Mouse (Mus musculus): ENCODE results near the gene Rbmx. TPM values are rescaled to one million over a fixed set of nuclear protein-coding genes. Genes with fewer than 3 reads are reported as not detected.

Gene Rbmx
- polyA plus RNA-seq, 1 experiment from 2014 or later = 52.4 TPM

GRCm38 (mm10) chrX:57393412-57393811, 576 bp upstream of the Rbmx start:
- 17% methylated on average over 7 of the region's 7 CpGs for WGBS
- peak overlapping the region; percentile 59 for H3K4me3 ChIP-seq (ENCODE audit: low read depth, low read length)
- H3K27me3 ChIP-seq (replicated peaks; ENCODE audit: insufficient read depth, low read length) = no peaks in the 10 kb centered on the region
- DNase-seq (ENCODE audit: low spot score) (peak; percentile 10), ATAC-seq (0 out of 2 replicates have a peak, but pooled peaks have one; percentile 16)
- no peaks in the 10 kb centered on the region; the same call in 1 of the 2 replicates for H3K4me1 ChIP-seq (ENCODE audit: insufficient read depth, low read depth, low read length)
- no peak overlapping the region for H3K27ac ChIP-seq (ENCODE audit: low read length)
- TF ChIP-seq EP300 (IDR thresholded peaks at IDR 0.05) (no peak), CTCF (IDR thresholded peaks at IDR 0.05) (no peak)
- H3K4me2 ChIP-seq (replicated peaks; ENCODE audit: low read depth, low read length) = peak overlapping the region; percentile 51
- H3K36me3 ChIP-seq (ENCODE audit: insufficient read depth, low read length) = no peaks in the 10 kb centered on the region
- no peak overlapping the region for H3K9ac ChIP-seq (replicated peaks; ENCODE audit: low read depth)
- H3K9me3 ChIP-seq (ENCODE audit: low read length) = no peaks in the 10 kb centered on the region

GRCm38 (mm10) chrX:57380915-57381314, 11.9 kb downstream of the Rbmx start:
- no peak overlapping the region for H3K4me2 ChIP-seq (replicated peaks; ENCODE audit: low read depth, low read length)
- no peak for ATAC-seq
- no peaks in the 10 kb centered on the region; the same call in 1 of the 2 replicates for H3K36me3 ChIP-seq (ENCODE audit: insufficient read depth, low read length)
- H3K9ac ChIP-seq (replicated peaks; ENCODE audit: low read depth) = no peak overlapping the region
- H3K27ac ChIP-seq (ENCODE audit: low read length) = no peak overlapping the region
- TF ChIP-seq CTCF (IDR thresholded peaks at IDR 0.05) (no peak), EP300 (IDR thresholded peaks at IDR 0.05) (no peak)
- WGBS = 70% methylated on average over 5 of the region's 5 CpGs
- H3K4me1 ChIP-seq (ENCODE audit: insufficient read depth, low read depth, low read length) = no peaks in the 10 kb centered on the region
- no peak overlapping the region for H3K4me3 ChIP-seq (ENCODE audit: low read depth, low read length)
- H3K27me3 ChIP-seq (replicated peaks; ENCODE audit: insufficient read depth, low read length) = no peaks in the 10 kb centered on the region
- no peak for DNase-seq (ENCODE audit: low spot score)
- H3K9me3 ChIP-seq (ENCODE audit: low read length) = no peaks in the 10 kb centered on the region

- Histone ChIP-seq H3K9ac (replicated peaks; ENCODE audit: low read depth) (no peak overlapping the region), H3K27ac (ENCODE audit: low read length) (no peak overlapping the region), H3K4me3 (ENCODE audit: low read depth, low read length) (no peak overlapping the region), H3K4me2 (replicated peaks; ENCODE audit: low read depth, low read length) (no peak overlapping the region), H3K9me3 (ENCODE audit: low read length) (no peaks in the 10 kb centered on the region), H3K27me3 (replicated peaks; ENCODE audit: insufficient read depth, low read length) (no peaks in the 10 kb centered on the region), H3K4me1 (ENCODE audit: insufficient read depth, low read depth, low read length) (no peaks in the 10 kb centered on the region), H3K36me3 (ENCODE audit: insufficient read depth, low read length) (no peaks in the 10 kb centered on the region)
- no peak for DNase-seq (ENCODE audit: low spot score)
- no peak for ATAC-seq
- 84% methylated on average over 3 of the region's 3 CpGs for WGBS
- no peak for TF ChIP-seq CTCF (IDR thresholded peaks at IDR 0.05)
- TF ChIP-seq EP300 (IDR thresholded peaks at IDR 0.05) = no peak
Observed at GRCm38 (mm10) chrX:57378579-57378978, 14.3 kb downstream of the Rbmx start.

GRCm38 (mm10) chrX:57377096-57377495, 15.7 kb downstream of the Rbmx start:
- H3K27me3 ChIP-seq (replicated peaks; ENCODE audit: insufficient read depth, low read length) = no peaks in the 10 kb centered on the region
- H3K9me3 ChIP-seq (ENCODE audit: low read length) = no peaks in the 10 kb centered on the region
- H3K4me1 ChIP-seq (ENCODE audit: insufficient read depth, low read depth, low read length) = no peaks in the 10 kb centered on the region
- no peak overlapping the region for H3K4me3 ChIP-seq (ENCODE audit: low read depth, low read length)
- no peak overlapping the region for H3K4me2 ChIP-seq (replicated peaks; ENCODE audit: low read depth, low read length)
- no peak for TF ChIP-seq EP300 (IDR thresholded peaks at IDR 0.05)
- TF ChIP-seq CTCF (IDR thresholded peaks at IDR 0.05) = no peak
- no peak overlapping the region for H3K9ac ChIP-seq (replicated peaks; ENCODE audit: low read depth)
- 74% methylated on average over 3 of the region's 3 CpGs for WGBS
- DNase-seq (ENCODE audit: low spot score) = no peak
- H3K36me3 ChIP-seq (ENCODE audit: insufficient read depth, low read length) = no peaks in the 10 kb centered on the region
- no peak overlapping the region for H3K27ac ChIP-seq (ENCODE audit: low read length)
- ATAC-seq = no peak

- 73% methylated on average over 2 of the region's 2 CpGs for WGBS
- Histone ChIP-seq H3K4me3 (ENCODE audit: low read depth, low read length) (no peak overlapping the region), H3K27ac (ENCODE audit: low read length) (no peak overlapping the region), H3K4me2 (replicated peaks; ENCODE audit: low read depth, low read length) (no peak overlapping the region), H3K9me3 (ENCODE audit: low read length) (no peaks in the 10 kb centered on the region), H3K27me3 (replicated peaks; ENCODE audit: insufficient read depth, low read length) (no peaks in the 10 kb centered on the region), H3K4me1 (ENCODE audit: insufficient read depth, low read depth, low read length) (no peaks in the 10 kb centered on the region), H3K9ac (replicated peaks; ENCODE audit: low read depth) (no peak overlapping the region), H3K36me3 (ENCODE audit: insufficient read depth, low read length) (no peaks in the 10 kb centered on the region)
- no peak for ATAC-seq
- no peak for TF ChIP-seq EP300 (IDR thresholded peaks at IDR 0.05)
- TF ChIP-seq CTCF (IDR thresholded peaks at IDR 0.05) = no peak
- no peak for DNase-seq (ENCODE audit: low spot score)
Observed at GRCm38 (mm10) chrX:57374029-57374428, 18.8 kb downstream of the Rbmx start.

- H3K9me3 ChIP-seq (ENCODE audit: low read length) = no peaks in the 10 kb centered on the region
- DNase-seq (ENCODE audit: low spot score) (no peak), ATAC-seq (peak; percentile 16; the same call in 1 of the 2 replicates)
- no peak overlapping the region for H3K9ac ChIP-seq (replicated peaks; ENCODE audit: low read depth)
- WGBS = 79% methylated on average over 2 of the region's 2 CpGs
- no peaks in the 10 kb centered on the region for H3K27me3 ChIP-seq (replicated peaks; ENCODE audit: insufficient read depth, low read length)
- H3K4me3 ChIP-seq (ENCODE audit: low read depth, low read length) = no peak overlapping the region
- 0 out of 2 replicates have a peak overlapping the region, but pooled peaks have one; percentile 9 for H3K27ac ChIP-seq (ENCODE audit: low read length)
- H3K36me3 ChIP-seq (ENCODE audit: insufficient read depth, low read length) = no peaks in the 10 kb centered on the region
- no peak overlapping the region for H3K4me2 ChIP-seq (replicated peaks; ENCODE audit: low read depth, low read length)
- TF ChIP-seq CTCF (IDR thresholded peaks at IDR 0.05) = no peak
- no peak for TF ChIP-seq EP300 (IDR thresholded peaks at IDR 0.05)
- no peaks in the 10 kb centered on the region for H3K4me1 ChIP-seq (ENCODE audit: insufficient read depth, low read depth, low read length)
Observed at GRCm38 (mm10) chrX:57373543-57373942, 19.3 kb downstream of the Rbmx start.

- DNase-seq (ENCODE audit: low spot score) (peak; percentile 61), ATAC-seq (peak; percentile 85)
- Histone ChIP-seq H3K27me3 (replicated peaks; ENCODE audit: insufficient read depth, low read length) (no peaks in the 10 kb centered on the region), H3K36me3 (ENCODE audit: insufficient read depth, low read length) (no peaks in the 10 kb centered on the region), H3K9me3 (ENCODE audit: low read length) (no peaks in the 10 kb centered on the region), H3K4me2 (replicated peaks; ENCODE audit: low read depth, low read length) (no peak overlapping the region), H3K27ac (ENCODE audit: low read length) (no peak overlapping the region), H3K4me3 (ENCODE audit: low read depth, low read length) (no peak overlapping the region), H3K4me1 (ENCODE audit: insufficient read depth, low read depth, low read length) (no peaks in the 10 kb centered on the region), H3K9ac (replicated peaks; ENCODE audit: low read depth) (no peak overlapping the region)
- WGBS = 52% methylated on average over 4 of the region's 4 CpGs
- TF ChIP-seq CTCF (IDR thresholded peaks at IDR 0.05) = no peak
- TF ChIP-seq EP300 (IDR thresholded peaks at IDR 0.05) = peak; percentile 60
Observed at GRCm38 (mm10) chrX:57372965-57373364, 19.9 kb downstream of the Rbmx start.

All from lung, postnatal 0 days (tissue).